Mouse (Mus musculus) frontal cortex, postnatal 10 days (tissue): Measurements from ENCODE around the gene Spocd1.

Experiments
- DNase-seq, 2 experiments: peaks; one replicate each; pipeline ENCODE4 v3.0.0; 2022; ENCODE audit warnings: low spot score in 2 of 2, mixed read lengths in 1 of 2

The Spocd1 gene

GRCm38 (mm10) chr4:129974285-129974684 is 45.2 kb downstream of the Spocd1 start:
- no peak for DNase-seq

DNA sequence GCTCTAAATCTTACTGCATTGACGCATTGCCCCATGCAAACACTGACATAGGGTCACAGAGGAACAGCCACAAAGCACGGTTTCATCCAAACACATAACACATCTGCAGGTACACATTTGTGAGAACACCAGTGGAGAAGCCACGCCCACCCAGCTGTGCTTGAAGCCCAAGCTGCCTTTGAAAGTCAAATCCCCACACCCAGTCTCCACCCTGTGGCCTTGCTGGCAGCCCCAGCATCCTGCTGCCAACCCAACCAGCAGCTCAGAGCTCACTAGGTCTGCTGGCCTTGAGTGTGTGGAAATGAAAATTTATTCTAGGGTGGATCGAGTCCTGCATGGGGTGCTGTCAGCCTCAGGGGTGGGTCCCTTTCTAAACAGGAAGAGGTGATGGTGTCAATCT is 48.2 kb downstream of the Spocd1 start:
- no peak for DNase-seq

DNA sequence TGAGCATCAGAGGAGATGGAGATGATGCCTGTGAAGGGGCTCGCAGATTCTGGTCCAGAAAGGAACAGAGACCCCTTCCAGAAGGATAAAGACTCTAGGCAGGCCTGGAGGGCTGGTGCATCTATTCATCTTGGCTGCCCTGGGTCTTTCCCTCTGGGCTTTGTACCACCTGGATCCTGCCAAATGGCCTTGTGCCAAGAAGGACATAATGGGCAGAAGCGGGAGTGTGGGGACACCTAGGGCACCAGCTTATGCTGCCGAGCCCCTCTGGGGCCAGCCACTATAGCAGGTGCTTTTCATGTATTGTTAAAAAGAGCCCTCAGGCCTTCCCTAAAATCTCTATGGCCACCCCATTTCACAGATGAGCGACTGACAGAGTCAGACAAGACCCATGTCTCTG is 49.2 kb downstream of the Spocd1 start:
- DNase-seq, result no peak

DNA sequence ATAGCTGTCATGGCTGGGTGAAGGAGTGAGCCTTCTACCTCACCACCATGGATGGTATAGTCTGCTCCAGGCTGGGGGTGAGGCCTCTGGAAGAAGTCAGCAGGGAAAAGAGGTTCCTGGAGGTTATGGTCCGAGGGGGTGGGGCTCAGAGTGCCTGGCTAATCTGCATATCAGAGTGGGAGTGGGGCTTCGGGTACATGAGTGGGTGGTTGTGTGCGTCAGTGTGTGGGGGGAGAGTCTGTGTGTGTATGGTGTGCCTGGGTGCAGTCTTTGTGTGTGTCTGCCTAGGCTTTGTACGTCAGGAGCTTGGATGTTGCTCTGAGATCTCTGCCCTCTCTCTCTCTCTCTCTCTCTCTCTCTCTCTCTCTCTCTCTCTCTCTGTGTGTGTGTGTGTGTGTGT is 49.9 kb downstream of the Spocd1 start:
- DNase-seq, result no peak

GRCm38 (mm10) chr4:129981657-129982056 is 52.6 kb downstream of the Spocd1 start:
- DNase-seq, result no peak

- DNase-seq, result no peak
Measured at GRCm38 (mm10) chr4:129983046-129983445, 54.0 kb downstream of the Spocd1 start.

DNA sequence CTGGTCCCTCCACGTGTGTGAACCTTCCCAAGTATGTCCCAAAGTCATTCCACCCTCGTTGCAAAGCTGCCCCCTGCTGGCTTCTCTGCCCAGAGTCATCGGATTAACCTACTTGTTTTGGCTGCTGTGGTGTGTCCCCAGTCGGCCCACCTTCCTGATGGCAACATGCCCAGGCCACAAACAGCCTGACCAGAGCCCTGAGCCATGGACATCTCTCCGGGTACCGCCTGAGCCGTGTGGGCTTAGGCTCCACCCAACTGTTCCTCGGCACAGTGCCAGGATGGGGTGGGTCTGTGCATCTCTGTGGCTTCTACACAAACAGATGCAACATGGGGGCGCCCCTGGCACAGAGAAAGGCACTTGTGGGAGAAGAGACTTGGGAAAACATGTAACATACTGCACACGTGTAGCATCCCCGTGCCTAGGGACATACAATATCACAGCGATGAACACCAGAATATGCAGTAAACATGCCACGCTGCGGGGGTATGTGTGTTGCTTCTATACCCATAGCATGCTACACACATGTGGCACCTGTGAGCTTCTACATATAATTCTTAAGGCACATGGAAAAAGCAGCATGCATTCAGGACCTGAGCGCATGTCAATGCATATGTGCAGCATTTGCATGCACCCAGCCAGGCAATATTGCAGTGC is 54.8 kb downstream of the Spocd1 start:
- peak; percentile 85 to 89 for DNase-seq

DNA sequence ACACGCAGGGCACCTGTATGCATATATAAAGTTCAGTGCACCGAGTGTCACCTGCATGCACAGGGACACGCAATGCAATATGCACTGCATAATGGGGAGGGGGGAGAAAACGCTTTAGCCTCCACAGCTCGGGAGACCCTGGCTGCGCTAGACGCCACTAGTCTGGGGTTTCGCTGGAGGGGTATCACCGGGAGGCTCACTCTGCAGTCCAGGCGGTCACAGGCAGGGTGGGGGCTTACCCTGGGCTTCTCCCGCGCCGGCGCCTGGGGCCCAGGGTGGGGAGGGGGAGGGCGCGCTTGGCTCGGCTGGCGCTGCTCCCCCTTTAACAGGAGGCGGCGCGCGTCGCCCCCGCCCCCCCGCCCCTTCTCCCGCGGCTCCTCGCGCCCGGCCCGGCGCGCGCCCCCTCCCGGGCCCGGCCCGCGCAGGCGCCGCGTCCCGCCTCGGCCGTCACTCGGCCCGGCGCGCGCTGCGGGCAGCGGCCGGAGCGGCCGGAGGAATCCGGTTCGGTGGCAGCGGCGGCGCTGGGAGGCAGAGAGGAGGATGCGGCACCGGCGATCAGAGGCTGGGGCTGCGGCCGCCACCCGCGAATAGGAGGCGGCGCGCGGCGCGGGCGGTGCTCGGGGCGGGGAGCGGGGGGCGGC is 55.5 kb downstream of the Spocd1 start, which contains the start of gene Adgrb2:
Gene Adgrb2 (plus strand): TSS at position 450 of the 641 bp plus-strand sequence.
- no peak for DNase-seq

DNA sequence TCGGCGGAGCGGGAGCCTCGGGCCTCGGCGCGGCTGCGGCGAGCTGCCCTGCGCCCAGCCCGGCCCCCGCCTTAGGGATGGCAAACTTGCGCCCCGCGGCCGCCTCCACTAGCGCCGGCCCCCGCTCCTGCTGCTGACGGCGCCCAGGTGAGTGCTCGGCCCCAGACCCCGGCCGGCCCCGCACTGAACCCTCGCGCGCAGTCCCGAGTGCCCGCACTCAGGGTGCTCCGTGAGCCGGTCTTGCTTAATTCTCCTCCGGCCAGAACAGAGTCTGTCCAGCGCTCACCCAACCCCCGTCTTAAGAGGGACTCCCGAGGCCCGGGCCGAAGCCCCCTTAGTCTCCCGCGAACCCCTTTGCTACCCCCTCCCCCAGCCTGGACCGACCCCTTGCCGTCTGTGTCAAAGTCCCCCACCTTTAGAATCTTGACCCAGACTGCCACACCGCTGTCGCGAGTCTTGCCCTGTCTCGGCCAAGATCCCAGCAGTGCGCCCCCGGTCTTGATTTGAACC is 56.2 kb downstream of the Spocd1 start:
- no peak for DNase-seq

GRCm38 (mm10) chr4:129985671-129986441 is 56.8 kb downstream of the Spocd1 start:
- peak; percentile 84 for DNase-seq

GRCm38 (mm10) chr4:129987825-129988504 is 58.9 kb downstream of the Spocd1 start:
- DNase-seq, result no peak

- DNase-seq, result no peak
Measured at GRCm38 (mm10) chr4:129989925-129990324, 60.9 kb downstream of the Spocd1 start.

DNA sequence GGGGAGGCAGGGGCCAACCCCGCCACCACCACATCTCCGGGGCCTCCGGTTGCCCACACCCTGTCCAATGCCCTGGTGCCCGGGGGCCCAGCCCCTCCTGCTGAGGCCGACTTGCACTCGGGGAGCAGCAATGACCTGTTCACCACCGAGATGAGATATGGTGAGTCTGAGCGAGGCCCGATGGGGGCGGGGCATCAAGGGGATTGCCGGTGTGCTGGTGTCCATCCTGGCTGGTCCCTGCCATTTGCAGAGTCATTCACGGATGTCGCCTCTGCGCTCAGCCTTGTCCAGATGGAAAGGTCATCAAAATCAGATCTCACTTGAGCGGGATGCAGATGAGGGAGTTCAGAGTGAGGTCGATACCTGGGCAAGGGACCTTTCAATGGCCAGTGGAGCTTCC is 63.7 kb downstream of the Spocd1 start:
- DNase-seq, result no peak

- no peak for DNase-seq
Measured at GRCm38 (mm10) chr4:129993213-129993612, 64.2 kb downstream of the Spocd1 start.

GRCm38 (mm10) chr4:129993944-129994695 is 65.1 kb downstream of the Spocd1 start:
- DNase-seq, result peak in 1 of 2 experiments; percentile 62

DNA sequence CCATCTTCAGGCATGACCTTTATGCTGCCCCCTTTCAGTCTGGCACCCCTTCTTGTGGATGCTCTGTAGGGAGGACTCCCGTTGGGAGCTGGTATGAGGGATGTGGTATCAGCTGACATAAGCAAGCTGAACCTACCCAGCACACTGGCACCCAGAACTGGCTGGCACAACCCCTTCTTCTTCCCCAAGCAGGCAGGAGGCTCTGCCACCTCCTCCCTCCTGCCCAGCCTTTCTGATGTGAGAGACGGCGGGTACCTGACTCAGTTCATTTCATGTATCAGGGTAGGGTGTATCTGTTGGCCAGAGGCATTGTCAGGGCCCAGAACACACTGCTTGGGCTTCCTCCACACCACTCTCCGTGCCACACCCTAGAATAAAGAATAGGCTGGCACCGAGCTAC is 65.7 kb downstream of the Spocd1 start:
- no peak for DNase-seq

- no peak for DNase-seq
Measured at GRCm38 (mm10) chr4:129995255-129995654, 66.2 kb downstream of the Spocd1 start.

DNA sequence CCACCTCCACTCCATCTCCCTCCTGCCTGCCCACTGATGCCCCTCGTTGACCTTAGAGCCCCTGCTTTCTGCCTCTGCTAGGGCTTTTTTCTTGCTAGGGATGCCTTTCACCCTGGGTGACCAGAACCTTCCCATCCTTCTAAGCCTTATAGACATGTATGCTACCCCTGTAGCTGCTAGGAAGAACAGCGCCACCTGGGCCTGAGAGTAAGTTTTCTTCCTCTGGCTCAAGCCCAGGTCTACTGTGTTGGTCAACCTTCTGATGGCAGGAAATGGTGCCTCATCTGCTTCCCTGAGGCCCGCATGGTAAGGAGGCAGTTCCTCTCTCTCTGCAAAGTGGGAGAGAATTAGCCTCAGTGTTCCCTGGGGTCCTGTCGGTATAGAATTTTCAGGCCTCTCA is 67.0 kb downstream of the Spocd1 start:
- no peak for DNase-seq

- no peak for DNase-seq
Measured at GRCm38 (mm10) chr4:129998124-129998523, 69.1 kb downstream of the Spocd1 start.

DNA sequence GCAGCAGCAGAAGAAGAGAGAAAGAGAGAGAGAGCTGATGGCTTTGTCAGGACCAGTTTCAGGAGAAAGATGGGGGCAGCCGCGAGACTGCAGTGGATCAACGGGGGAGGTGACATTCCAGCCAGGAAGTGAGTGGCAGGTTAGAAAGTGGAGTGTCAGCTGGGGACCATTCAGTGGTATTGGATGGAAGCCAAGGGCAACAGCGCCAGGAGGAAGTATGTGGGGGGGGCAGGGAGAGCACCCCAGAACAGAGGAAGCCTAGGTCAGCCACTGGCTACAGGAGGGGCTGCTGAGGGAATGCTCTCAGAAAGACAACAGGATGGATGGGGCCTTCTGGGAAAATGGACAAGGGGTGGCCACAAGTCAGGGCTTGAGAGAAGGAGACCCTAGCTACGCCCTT is 72.7 kb downstream of the Spocd1 start:
- DNase-seq, result no peak

DNA sequence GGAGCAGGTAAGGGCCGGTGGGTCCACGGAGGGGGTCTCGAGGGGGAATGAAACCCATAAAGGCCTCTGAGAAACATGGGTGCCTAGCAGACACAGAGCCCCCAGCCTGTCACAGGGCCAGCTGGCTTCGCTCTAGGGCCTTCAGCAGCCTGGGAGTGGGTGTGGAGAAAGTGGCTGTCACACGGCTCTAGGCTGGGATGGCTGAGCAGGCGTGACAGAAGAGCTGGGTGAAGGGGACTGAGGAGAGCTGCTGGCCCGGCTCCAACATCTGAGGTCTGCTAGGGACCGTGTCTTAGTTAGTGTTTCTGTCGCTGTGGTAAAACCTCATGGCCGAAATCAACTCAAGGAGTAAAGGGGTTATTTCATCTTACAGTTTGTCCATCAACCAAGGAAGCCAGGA is 73.1 kb downstream of the Spocd1 start:
- peak in 1 of 2 experiments; percentile 75 for DNase-seq
